Mouse (Mus musculus) naive thymus-derived CD4-positive, alpha-beta T cell, adult 2 months (primary cell): ENCODE results near the gene Ddah2.

Experiments
- DNase-seq: peaks from one replicate; pipeline ENCODE4 v3.0.0-alpha.2; 2011; ENCODE audit warnings: low read depth

Gene Ddah2

DNA sequence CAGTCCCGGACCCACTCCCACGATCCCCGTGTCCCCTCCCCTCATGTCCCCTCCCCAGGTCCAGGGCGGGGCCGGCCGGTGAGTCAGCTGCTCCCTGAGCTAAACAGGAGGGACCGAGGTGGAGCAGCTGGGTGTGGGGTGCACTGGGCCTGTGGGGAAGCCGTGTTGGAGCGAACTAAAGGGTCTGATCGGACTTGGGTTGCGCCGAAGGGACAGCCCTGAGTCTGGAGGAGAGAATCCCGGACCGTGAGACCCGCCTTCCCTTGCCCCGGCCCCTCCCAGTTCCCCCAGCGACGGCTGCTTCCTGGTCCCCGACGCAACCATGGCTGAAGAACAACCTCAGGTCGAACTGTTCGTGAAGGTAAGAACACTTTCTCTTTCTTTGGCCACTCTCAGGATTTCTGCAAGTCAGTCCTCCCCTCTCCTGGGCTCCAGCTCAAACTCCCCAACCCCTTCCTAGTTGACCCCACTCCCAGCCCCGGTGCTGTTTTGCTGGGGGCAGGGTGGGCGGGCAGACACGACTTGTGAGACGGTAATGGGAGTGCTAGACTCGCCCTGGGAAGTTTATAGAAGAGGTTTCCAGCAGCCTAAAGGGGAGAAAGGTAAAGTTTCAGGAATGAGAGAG is 8.6 kb upstream of the Ddah2 start:
- peak; percentile 70 for DNase-seq

DNA sequence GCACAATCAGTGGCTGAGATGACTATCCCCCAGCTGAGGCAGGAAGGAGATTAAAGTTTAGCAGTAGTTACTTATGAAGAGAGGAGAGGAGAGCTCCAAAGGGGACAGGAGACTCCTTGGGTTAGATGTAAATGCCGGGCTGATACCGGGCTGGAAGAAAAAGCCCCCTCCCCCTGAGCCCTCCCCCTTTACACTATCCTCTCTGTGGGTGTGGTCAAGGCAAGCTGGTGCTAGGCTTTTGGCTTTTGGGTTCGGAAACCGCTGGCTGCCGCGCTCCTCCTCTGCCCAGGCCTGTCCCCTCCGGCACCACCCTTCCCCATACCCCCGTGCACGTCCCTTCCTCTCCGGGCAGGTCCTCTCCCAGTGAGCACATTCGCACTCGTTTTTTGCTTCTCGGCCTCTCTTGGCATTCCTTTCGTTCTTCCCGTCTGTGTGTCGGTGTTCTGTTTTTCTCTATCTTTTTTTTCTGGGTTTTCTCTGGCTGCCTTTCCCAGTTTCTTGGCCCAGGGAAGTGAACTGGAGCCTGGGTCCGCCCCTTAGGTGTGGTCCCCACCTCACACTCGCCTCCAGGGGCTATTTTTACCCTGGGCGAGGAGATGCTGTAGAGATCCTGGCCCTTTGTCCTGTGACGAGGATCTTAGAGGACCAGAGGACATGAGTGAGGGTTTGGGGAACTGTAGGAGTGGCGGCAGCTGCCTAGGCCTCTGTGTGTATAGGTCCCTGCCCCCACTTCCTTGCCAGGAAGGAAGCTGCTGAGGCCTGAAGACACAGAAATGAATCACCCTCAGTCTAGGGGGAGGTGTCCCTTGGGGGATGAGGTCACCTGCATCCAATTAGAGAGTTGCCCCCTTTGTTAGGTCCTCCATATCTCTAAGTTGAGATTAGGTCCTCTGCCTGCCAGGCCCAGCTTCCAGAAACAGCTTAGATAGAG is 7.4 kb upstream of the Ddah2 start:
- DNase-seq: peak; percentile 80

DNA sequence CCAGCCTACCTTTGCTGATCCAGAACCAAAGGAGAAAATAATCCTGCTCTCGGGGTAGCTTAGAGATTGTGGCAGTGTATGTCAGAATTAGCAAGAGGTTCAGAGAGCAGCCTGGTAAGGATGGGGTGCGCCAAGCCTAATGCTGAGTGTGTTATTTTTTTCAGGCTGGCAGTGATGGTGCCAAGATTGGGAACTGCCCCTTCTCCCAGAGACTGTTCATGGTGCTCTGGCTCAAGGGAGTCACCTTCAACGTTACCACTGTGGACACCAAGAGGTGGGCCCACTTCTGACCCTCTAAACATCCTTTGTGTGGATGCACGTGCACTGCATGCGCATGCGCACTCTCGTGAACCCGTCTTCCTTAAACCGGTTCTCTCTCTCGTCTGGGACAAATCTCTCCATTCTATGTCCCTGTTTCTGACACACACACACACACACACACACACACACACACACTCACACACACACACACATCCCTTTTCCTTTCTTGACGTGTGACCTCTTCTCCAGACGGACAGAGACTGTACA is 6.5 kb upstream of the Ddah2 start:
- DNase-seq: no peak

DNA sequence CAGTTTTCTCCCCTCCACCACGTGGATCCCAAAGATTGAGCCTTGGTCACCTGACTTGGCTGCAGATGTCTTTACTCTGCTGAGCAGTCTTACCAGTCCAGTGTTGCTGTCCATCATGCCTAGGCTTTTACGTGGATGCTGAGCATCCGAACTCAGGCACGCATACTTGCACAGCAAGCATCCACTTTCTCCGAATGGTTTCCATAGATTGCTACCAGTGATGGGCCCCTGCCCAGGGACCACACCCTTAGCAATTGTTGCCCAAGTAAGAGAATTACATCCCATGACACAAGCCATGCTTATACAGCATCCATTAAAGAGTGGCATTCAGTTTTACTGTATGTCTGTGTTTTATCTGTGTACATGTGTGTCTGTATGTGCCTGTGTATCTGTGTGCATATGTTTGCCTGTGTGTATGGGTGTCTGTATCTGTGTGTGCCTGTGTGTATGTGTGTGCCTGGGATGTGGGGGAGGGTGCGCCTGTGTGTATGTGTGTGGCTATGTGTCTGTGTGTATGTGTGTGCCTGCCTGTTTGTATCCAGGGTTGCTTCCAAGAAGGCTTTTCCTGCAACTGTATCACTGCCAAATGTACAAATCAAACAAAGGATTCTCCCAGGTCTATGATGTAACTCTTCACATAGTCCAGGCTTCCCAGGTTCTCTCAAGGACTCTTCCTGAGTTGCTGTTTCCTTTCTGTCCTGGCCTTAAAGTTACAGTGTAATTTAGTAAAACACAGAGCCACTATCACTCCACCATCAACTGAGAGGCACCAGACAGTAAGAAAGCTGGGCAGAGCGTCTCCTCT is 2.9 kb upstream of the Ddah2 start:
- no peak for DNase-seq

DNA sequence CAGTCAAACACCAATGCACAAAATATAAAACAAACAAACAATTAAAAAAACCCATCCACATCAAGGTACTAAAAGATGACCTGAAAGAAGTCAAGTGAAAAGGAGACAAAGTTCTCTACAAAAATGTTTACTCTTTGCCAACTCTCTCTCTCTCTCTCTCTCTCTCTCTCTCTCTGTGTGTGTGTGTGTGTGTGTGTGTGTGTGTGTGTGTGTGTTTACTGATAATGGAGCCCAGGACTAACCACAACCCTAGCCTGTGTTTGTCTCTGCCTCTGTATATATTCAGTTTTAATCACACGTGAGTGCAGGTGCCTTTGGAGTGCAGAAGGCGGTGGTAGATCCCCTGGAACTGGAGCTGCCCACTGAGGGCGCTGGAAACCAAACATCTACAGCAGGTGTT is 1.7 kb upstream of the Ddah2 start:
- DNase-seq: no peak

DNA sequence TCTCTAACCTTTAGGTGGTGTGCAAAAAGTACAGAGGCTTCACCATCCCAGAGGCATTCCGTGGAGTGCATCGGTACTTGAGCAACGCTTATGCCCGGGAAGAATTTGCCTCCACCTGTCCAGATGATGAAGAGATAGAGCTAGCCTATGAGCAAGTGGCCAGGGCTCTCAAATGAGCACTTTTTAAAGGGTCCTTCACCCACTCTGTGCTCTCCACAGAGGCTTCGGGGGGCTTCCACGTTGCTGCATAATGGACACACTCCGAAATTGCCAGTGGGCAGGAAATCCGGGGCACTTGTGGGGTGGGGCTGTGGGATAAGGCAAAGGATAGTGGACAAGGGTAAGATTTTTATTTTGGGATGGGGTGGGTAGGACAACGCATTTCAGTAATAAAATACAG is 519 bp upstream of the Ddah2 start:
- no peak for DNase-seq

DNA sequence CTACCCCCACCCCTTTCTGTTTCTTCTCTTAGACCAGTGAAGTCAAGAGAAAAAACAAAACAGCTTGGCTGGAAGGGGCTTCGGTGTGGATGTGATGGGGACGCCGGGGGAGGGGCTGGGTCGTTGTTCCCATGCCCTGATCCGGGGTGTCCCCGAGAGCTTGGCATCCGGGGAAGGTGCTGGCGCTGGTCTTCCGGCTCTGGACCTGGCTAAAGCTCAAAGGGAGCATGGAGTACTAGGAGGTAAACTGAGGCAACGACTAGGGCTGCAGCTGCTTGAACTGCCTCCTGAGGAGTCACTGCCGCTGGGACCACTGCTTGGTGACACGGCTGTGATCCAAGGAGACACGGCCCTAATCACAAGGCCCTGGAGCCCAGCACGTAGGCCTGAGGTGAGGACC is 1.2 kb downstream of the Ddah2 start:
- DNase-seq: no peak

DNA sequence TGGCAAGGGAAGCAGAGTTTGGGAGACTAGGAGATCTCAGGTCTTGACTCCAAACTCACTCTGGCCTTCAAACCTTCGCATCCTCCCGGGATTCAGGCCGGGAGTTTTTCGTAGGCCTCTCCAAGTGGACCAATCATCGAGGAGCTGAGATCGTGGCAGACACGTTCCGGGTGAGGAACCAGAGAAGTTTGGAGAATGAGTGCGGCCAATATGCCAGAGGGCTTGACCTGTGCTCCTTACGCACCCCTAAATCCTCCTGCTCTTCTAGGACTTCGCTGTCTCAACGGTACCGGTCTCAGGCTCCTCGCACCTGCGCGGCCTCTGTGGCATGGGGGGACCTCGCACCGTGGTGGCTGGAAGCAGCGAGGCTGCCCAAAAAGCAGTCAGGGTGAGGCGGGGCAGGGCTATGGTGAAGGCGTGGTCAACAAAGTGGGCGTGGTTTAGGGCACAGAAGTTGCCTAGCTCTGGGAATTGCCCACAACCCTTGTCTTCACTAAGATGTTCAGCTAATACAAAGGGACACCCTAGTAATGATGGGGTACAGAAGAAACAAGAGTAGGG is 2.0 kb downstream of the Ddah2 start:
- no peak for DNase-seq

DNA sequence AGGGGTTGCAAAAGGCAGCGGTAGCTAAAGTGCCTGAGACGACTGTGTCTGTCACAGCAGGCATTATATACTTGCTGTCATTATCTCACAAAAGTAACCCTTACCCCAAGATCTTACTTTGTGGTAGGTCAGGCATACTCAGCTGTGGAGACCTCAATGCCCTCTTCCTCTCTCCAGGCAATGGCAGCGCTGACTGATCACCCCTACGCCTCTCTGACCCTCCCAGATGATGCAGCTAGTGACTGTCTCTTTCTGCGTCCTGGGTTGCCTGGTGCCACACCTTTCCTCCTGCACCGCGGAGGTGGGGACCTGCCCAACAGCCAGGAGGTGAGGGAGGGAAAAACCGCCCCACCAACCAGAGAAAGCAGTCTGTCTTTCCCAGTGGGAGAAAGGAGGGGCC is 2.5 kb downstream of the Ddah2 start:
- no peak for DNase-seq

DNA sequence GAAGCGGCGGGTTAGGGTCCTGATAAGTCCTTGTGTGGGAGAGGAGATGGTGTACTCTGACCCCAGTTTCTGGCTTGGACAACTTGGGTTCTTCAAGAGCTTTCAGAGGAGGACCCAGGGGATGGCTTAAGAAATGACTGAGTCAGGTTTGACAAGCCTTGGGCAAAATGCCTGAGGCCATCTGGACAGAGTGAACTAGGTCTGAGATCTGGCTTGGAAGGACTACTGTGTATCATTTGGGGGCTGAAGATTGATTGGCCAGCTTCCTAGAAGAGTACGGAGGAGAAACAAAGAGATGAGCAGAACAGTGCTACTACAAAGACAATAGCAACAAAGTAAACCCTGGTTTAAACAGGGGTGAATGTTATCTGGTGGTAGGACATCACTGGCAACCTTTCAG is 4.6 kb downstream of the Ddah2 start:
- DNase-seq: no peak

DNA sequence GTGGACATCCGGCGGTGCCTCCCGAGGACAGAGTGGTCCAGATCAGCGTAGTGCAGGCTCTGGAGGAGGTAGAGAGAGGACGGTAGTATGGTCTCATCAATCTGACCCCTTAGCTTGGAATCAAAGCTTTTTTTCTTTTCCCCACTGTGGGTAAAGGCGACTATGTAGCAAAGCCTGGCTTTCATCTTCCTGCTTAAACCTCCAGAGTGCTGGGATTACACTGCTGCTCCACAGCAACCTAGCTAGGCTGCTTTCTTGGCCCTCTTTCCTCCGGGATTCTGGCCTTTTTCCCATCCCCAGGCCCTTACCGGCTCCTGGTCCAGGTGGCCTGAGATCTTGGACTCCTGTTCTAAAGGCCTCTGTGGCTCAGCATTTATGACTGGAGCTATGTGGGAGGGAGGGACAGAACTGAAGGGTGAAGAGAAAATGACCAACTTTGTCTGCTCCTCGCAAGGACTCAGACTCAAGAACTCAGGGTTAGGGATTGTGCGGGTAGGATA is 5.6 kb downstream of the Ddah2 start:
- no peak for DNase-seq

DNA sequence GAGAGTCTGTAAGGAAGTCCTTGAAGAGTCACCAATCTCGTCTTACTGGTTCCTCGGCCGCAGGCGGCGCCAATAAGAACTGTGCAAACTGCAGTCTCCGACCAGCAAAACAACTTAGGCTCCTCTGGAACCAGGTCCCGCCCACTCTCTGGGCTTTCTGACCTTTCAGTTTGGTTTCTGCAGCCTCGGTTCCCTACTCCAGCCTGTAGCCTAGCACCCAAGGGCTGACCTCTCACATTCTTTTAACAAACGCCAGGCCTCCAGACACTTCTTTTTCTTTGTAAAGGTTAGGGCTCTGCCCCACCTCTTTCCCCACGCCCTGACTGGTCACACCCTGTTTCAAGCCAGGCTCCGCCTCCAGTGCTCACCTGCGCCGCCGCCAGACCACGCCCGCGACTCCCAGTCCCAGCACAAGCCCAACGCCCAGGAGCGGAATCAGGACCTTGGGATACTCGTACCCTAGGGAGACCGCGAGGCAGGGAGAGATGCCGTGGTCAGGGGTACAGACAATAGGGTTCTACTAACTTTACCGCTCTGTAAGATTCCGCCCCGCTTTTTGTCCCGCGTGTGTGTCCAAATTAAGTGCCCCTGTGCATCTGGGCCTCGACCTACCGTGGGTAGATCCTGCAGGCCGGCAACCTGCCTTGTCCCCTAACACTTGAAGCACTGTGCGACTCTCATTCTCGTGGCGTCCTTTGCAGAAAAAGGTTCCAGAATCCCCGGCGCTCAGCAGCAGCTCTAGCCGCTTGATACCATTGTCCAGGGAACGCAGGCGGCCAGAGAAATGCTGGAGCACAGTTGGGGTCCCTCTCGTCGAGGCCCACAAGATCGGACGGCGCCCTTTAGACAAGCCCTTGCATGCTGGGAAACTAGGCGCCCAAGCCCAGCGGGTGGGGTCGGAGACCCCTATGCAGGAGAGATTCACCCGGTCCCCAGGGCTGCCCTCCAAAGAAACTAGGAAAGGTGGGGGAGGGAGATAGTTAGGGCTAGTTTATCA is 6.4 kb downstream of the Ddah2 start, which contains the start of gene Ly6g6c:
TSS of gene Ly6g6c (plus strand) at position 438 of the 997 bp plus-strand sequence.
- peak; percentile 54 for DNase-seq

DNA sequence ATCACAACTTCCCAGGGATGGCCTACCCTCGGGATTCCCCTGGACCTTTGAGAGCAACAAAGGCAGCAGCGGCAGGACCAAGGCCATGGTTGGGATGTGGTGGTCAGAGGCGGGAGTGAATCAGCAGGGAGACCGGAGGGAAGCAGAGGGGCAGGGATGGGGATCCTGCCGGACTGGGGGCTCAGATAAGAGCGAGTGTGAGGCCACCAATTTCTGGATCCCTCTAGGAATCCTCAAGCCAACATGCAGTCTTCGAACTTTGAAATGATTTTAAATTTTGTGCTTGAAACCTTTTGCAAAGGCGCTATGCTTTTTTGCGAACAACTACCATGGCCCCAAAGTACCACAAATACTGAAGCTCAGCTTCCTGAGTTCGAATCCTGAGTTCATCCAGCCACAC is 7.2 kb downstream of the Ddah2 start, which contains the start of gene Mpig6b:
TSS of gene Mpig6b (minus strand) at position 101 of the 400 bp plus-strand sequence.
- no peak for DNase-seq

DNA sequence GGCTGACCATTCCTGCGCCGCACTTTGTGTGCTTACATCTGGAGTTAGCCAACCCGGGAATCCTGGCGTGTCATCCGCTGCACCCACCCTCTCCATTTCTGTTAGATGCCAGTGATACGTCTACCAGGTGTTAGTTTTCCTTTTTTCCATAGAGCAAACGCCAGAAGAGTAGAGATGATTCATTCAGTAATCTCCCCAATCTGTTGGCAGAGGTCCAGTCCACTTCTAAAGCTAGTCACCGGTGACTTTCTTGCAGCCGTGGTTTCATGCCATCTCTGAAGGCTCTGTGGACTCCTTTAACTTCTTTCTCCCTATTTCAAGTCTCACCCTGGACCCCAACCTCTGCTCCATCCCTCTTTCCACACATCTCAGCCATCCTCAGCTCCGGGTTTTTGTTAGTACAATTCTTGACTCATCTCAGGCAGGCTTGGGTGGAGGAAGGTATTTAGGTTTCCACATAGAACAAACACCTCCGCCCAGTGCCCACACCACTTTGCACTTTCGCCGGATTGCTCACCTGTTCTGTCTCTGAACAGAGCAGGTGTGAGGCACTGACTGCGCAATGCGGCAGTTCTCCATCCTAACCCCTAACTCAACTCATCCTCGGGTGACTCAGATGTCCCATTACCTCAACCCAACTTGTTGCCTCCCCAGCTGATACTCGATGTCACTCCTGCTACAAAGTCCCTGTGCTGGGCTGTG is 9.5 kb downstream of the Ddah2 start:
- DNase-seq: no peak

DNA sequence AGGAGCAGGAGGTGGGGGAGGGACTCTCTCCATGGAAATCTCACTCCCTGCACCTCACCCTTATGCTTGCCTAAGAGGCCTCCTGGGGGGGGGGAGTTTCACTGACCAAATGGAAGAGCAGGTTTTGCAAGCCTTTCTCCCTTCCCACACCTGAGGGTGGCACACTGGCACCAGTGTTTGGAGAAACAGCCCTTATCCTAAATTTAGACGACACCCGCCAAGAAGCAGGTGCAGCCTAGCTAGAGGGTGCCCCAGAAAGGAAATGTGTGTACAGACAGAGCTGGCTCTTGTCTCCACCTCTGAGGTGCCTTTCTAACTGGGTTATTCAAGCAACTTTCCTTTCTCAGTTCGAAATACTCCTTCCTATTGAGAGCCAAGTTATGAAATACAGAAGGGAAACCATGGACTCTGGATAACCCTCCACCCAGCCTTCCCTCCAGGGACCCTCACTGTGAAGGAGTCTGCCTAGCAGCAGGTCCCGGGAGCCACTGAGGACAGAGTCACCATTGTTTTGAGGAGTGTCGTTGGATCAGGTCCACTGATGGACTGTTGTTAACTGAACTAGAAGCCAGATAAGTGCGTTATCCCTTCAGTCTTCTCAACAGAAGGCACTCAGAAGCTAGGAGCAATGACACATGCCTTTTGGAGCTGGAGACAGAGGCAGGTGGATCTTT is 11.9 kb downstream of the Ddah2 start:
- DNase-seq: no peak

DNA sequence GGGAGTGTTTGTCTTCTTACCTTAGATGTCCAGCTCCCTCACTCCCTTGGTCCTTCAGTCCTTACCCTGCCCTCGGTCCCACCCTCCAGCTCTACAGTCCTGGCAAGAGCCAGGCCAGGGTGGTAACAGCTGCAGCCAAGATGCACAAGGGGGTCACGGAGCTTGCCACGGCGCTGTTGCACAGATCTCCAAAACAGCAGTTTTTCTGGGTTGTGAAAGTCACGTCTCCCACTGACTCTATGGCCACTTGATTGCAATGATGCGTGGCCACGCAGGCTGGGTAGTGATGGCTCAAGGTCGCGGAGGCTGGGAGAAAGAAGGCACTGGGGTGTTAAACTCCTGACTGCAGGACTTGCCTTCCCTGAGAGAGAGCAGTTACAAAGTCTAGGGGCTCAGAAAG is 12.6 kb downstream of the Ddah2 start:
- no peak for DNase-seq

DNA sequence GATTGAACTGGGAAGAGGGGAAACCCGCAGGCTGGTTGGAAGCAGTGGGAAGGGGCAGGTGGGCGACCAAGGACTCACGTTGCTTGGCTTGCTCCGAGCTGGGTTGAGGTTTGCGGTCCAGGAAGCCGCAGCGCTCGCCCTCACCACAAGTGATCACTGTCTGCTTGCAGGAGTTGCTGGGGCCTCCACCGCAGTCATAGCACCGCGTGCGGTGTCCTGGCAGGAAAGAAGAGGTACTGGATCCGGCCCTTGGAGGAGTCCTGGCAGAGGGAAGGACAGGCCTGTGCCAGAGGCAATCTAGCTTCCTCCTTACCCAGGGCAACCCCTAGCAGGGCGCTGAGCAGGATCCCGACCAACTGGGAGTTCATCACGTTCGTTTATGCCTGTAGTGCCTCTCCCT is 15.3 kb downstream of the Ddah2 start:
- no peak for DNase-seq

DNA sequence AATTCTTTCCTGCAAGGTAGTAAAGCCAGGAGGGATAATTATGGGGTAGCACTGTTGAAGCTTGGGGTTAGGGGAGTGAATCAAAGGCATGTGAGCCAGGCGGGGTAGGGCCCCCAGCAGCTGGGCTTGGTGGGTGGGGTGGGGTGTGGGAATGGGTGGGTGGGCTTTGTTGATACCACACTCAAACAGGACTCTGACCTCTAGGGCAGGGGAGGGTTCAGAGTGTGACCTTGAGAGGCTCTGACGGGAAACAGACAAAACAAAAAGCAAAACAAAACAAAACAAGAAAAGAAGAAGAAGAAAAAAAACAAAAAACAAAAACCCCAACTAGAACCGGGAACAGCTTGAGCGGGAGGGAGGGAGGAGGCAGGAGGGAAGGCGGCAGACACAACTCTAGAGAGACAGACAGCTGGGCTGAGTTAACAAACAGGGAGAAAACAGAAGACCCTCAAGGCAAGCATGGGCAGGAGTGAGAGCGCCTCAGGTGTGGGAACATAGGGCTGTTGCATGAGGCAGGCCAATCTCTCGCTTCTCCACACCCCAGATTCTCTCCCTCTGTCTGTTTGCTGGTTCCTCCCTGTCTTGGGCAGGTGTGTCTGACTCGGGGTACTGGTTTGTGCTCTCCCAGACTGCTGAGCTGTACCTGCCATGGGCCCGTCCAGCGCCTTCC is 17.8 kb downstream of the Ddah2 start, which contains the start of gene Ly6g6e:
TSS of gene Ly6g6e (plus strand) at position 396 of the 670 bp plus-strand sequence.
- no peak for DNase-seq

DNA sequence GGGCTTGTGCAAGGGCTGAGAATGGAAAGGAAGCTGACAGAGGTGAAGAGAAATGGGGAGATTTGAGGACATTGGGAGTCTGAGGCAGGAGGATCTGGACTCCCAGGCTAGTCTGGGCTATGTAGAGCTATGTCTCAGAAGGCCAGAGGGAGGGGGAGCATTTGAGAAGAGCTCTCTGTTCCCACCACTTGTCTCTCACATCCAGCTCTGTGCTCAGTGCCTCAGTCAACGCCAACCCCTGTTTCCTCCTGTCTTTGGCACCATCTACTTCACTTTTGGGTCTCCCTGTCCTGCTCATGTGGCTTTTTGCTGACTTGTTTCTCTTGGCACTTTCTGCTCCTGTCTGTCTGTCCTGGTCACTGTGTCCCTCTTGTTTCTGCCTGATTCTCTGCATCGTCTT is 18.4 kb downstream of the Ddah2 start:
- no peak for DNase-seq
